Mouse (Mus musculus) fibroblast of lung, adult 2 months (primary cell): ENCODE measurements around the gene Capn1.
A peak's percentile ranks its signal among the peaks of the same experiment; 100 is the strongest.

Experiments
- DNase-seq: peaks from one replicate; pipeline ENCODE4 v3.0.0-alpha.2; 2011; ENCODE audit warnings: low read depth

Gene Capn1

DNA sequence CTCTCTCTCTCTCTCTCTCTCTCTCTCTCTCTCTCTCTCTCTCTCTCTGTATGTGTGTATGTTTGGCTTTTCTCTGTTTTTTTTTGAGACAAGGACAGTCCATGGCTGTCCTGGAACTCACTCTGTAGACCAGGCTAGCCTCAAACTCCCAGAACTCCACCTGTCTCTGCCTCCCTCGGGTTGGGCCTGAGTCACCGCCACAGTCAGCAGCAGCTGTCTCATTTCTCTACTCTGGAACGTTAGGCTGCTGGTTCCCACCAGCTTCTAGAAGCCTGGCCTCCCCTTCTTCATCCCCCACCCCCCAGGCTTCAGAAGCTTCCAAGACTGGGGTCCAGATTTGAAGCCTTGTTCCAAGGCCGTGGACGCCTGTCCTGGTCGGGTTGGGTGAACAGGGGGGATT, 26.1 kb downstream of the Capn1 start:
- DNase-seq: no peak

DNA sequence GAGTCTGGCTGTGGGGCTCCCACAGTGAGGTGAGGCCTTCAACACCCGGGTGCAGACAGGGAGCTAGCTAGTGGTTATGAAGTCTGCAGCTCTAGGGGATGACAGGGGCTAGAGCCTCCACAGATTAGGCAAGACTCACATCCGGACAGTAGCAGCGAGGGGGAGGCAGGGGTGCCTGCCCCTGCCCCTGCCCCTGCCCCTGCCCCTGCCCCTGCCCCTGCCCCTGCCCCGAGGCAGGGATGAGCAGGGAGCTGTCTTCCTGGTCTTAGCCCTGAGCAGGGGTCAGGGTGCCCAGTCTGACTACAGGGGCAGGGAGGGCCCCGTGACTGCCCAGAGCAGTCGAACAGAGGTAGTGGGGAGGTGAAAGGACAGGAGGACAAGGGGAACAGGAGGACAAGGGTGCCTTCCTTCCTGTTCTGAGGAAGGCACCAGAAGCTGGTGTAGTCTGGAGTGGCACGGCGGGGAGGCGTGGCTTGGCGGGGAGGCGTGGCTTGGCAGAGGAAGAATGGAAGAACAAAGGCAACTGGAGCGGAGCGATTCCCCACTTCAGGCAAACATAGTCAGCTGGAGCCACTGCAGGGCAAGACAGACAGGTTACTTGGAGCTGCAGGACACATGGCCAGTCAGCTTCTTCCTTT, 26.8 kb downstream of the Capn1 start:
- DNase-seq: no peak

DNA sequence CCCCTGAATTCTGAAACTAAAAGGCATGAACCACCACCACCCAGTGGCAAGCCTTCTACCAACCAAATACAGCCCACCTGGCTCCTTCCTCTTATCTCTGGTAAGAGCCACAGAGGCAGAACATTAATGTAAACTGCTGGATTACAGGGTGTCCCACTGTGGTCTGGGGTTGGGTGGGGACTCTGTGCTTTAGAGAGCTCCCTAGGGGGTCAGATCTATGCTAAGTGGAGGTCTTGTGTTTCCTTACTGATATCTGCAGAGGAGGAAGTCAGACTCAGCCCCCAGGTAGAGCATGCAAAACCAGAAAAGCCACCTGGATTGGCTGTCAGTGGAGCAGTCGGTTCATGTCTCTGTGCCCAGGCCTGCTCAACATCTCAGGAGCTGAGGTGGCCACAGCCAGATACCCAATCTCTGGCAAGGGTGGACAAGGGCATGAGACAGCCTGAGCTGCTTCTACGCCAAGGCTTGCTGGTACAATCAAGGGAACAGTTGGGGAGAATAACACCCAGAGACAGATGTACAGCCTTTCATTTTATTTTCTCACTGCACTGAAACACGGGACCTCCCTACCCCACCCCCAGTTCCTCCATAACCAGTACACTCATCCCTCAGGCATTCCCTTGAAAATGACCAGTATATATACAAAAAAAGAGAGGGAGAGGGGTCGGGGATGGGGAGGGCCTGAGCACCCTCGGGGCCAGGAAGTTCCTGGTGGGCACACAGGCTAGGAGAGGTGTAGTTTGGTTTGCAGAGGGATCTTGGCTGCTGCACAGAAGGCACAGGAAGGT, 27.5 kb downstream of the Capn1 start:
- DNase-seq: no peak

DNA sequence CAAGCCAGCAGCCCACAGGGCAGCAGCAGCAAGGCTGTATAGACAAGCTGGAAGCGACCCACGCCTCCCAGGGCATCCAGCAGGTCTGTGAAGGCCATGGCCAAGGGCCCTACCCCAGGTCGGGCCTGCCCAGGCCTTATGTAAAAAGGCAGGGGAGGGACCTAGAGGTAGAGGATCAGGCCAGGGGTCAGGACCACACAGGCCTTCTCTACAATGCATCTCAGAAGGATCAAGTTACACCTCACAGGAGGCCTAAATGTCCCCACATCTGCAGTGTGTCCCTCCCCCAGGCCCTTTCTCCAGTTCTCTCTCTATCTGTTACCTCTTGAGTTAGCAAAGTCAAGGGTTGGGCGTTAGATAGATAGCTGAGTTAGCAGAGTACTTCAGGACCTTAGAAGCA, 29.7 kb downstream of the Capn1 start, which contains the start of gene Slc22a20:
Gene Slc22a20, minus strand, starts transcription at position 101 of the 400 bp plus-strand sequence.
- no peak for DNase-seq

DNA sequence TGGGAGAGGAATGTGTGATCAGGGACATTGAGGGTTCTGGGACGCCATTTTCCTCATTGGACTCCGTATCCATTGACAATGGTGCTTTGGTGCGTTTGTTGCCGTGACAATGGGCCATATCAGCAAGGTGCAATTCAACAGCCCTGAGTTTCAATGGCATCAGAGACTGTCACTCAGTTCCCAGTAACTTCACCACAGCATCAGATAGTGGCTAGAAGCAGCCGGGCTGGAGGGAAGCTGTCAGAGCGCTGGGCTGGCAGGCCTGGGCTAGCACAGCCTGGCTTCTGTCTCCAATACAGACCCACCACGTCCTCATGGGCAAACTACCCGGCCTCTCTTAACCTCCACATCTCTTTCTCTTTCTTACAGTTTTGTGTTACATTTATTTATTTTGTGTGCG, 35.2 kb downstream of the Capn1 start:
- no peak for DNase-seq

DNA sequence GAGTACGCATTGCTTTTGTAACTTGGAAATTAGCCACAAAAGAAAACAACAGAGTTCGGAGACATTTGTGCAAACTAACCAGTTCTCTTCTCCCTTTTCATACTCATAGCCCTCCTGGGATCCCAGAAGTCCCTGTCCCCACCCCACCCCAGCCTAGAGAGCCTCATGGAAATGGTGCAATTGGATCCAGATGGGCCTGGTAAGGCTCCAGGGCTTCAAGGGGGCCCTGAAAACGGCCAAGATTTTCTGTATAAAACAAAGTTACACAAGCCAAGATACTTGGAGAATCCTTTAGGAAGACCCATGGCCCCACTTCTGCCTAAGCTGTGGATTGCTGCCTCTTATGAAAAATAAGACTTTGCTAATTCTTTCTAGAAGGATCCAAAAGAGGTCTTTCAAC, 38.0 kb downstream of the Capn1 start:
- DNase-seq: no peak

DNA sequence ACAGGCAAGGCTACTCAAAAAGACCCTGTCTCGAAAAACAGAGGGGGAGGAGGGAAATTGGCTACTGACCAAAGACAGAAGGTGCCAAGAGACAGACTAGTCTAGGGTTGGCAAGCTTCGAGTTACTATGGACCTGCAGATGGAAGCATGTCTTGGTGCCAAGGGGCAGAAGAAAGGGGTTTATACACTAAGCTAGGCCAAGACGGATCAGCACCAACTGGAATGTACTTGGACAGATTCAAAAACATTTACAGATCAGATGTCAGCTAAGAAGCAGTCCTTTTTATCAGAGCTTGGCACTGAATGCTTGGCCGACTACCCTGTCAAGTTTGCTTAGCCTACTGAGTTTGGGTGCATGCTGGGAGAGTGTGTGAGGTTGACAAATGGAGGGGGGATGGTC, 40.0 kb downstream of the Capn1 start:
- no peak for DNase-seq

DNA sequence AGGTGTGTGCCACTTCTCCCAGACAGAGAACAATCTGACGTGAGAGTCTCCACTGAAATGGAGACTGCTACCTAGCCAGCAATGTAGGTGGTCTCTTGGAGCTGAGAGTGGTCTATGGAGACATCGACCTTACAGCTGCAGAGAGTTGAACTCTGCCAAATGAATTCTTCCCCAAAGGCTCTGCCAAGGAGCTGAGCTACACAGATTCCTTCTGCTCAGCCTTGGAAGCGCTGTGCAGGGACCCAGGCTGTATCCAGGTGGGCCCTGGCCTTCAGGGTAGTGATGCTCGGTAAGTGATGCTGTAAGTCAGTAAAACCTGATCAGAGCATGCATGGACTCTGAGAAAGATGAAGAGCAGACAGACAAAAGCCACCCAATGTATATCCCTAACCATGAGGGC, 40.6 kb downstream of the Capn1 start:
- DNase-seq: no peak

DNA sequence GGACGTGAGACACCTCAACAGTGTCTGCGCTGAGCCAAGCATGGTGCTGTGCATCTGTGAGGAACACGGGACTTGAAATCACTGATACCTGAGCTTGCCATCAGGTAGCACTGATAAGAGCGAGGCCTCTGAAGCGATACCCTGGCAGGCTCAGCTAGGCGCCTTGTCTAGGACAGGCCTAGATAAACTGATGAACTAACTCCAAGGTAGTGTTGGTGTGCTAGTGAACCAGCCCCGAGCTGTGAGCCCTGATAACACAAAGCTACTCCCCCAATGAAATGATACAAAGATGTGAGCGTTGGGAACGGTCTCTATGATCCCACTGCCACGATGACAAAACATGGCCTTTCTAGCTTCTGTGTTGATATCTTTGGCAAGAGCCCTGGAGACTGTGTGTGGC, 48.0 kb downstream of the Capn1 start:
- no peak for DNase-seq

DNA sequence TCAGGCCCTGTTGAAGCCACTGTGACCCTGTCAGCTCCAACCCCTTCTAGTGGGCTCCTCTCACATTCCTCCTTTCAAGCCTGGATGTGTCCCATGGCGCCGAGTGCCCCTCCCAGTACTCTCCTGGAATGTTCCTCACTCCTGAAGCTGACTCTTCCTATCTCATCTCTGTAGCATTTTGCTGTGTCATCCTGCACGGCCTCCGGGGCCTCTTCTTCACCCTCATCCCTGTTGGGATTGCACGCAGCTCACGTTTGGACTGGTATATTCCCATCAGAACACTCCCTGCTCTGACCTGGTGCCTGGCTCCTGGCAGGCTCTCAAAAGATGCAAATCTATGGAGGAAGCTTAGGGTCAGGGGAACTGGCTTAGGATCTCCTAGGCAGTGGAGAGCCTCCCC, 48.9 kb downstream of the Capn1 start:
- no peak for DNase-seq

DNA sequence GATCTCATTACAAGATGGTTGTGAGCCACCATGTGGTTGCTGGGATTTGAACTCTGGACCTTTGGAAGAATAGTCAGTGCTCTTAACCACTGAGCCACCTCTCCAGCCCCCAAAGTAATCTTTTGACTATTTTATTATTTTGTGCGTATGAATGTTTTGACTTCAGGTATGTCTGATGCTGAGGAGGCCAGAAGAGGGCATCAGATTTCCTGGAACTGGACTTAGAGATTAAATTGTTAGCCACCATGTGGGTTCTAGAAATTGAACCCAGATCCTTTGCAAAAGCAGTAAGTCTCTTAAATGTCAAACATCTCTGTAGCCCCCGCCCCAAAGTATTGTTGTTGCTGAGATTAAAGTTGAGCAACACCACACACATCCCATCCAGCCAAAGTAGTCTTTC, 49.8 kb downstream of the Capn1 start:
- no peak for DNase-seq

DNA sequence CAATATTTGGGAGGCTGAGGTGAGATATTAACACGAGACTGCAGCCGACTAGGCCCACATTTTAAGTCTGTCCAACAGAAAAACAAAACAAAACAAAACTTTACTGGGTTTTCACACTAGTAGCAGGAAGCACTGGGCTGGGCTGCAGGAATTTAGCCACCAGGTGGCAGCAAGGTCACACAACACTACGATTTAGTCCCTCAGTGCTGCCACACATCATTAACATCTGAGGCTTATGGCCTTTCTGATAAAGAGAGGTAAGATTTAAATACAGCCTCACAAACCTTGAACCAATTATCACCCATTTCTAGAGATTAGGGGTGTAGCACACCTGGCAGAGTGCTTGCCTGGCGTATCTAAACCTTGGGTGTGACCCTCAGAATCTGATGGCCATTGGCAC, 50.4 kb downstream of the Capn1 start:
- peak; percentile 62 for DNase-seq

DNA sequence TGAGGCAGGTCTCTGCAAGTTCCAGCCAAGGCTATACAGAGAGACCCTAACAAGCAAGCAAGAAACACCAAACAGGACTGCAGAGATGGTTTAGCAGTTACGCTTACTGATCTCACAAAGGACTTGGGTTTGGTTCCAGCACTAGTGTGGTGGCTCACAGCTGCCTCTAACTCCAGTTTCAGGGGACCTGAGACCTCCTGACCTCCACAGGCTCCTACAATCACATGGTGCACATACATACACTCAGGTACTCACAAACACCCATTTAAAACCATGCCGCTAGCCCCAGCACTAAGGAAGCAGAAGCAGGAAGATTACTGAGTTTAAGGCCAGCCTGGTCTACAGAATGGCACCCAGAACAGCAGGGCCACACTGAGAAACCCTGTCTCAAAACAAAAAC, 50.9 kb downstream of the Capn1 start:
- DNase-seq: no peak

DNA sequence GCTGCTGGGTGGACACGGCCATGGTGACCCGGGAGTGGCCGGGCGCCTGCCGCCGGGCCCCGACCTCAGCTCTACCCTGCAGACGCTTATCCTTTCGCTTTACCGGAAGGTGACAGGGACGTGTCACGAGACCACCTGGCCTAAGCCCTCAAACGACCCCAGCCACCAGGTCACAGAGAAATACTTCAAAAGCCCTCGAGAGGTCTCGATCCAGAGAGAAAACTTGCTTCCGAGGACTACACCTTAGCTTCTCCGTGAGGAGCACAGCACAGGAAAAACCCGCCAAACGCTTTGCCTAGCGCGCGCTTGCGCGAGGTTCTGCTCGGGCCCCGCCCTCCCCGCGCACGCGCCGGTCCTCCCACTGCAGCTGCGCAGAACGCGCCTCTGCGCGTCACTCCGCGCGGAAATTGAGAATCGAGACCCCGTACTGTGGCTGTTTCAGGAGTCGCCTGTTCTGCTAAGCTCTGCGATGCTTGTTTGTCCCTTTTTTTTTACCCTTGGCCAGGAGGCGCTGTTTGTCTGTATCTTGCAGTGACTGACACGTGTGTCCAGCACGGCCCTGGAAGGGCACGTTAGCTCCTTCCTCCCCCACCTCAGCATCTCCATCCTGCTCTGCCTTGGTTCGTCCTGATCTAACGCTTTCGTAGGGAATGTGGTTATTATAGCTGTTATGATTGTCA, 51.7 kb downstream of the Capn1 start, which contains the start of gene Pola2:
Gene Pola2, minus strand, starts transcription at position 320 of the 680 bp plus-strand sequence.
- no peak for DNase-seq

DNA sequence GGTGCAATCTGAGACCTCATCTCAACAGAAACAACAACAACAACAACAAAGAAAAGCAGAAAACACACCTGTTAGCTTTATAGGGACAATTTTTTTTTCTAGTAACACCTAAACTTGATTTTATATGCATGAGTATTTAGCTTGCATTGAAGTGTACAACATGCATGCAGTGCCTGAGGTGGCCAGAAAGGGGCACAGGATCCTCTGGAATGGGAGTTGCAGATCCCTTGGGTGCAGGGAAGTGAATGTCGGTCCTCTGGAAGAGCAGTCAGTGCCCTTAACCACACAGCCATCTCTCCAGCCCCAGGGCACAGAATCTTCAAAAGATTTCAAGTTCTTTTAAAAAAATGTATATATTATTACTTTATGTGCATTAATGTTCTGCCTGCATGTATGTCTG, 53.0 kb downstream of the Capn1 start:
- no peak for DNase-seq

DNA sequence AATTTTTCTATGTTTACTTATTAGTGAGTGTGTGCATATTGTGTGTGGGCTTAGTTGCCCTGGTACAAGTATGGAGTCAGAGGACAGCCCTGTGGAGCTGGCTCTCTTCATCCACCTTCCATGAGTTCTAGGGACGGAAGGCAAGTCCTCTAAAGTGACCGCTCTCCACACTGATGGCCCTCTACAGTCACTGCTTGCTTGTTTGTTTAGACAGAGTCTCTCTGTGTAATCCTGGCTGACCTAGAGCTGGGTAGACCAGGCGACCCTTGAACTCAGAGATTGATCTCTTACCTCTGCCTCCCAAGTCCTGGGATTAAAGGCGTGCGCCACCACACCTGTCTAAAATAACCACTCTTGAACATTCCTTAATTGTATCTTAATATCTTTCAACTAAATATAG, 58.3 kb downstream of the Capn1 start:
- DNase-seq: no peak

DNA sequence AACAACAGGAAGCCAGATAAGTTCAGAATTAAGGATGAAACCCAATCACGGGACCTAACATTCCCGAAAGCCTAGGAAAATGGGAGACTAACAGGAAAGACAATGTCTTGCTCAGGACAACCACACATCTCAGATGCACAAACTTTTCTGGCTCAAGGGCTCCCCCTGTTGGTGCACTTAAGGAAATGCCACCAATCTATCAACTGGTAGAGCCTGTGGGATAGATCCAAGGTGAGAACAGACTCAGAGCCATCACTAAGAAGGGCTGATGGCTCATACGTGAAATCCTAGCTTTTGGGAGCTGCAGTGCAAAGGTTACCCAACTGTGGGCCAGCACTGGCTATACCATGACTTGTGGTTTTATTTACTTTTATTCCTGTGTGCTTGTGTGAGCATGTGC, 59.0 kb downstream of the Capn1 start:
- peak; percentile 73 for DNase-seq

DNA sequence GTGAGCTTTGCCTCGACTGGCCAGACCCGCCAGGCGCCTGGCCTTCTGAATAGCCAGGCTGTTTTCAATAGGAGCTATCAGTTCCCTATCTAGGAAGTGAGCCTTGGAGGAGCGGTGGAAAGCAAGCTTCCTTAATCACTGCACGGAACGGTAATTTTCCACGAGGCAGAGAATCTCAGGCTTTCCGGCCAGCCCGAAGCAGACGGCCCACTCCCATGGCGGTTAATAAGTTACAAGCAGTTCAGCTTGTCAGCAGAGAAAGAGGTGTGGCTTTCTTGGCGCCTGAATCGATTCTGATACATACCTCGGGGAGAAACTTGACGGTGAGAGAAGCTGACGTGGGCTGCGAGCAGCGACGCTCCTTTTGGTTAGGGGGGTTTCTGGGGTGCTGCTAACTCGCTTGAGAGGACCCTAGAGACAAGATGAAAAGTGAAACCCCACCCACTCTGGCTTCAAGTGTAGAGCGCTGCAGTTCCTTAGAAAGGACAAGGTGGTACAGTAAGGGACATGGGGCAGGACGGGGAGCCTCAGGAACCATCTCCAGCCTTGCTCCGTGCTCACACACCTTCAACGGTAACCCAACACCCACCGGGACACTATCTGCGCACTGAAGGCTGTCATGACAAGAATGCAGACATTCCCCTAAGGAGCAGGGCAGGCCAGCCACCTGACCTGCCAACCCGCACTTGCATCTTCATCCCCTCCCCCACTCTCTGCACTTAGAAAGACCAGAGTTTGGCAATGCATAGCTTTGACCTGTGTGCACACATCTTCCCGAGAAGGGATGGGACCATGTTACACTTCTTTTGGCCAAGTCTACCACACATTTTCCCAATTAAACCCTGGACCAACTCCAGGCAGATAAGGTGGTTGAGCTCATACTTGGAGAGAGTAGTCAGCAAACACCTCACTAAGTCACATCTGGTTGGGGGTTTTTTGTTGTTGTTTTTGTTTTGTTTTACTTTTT, 59.7 kb downstream of the Capn1 start:
- no peak for DNase-seq

DNA sequence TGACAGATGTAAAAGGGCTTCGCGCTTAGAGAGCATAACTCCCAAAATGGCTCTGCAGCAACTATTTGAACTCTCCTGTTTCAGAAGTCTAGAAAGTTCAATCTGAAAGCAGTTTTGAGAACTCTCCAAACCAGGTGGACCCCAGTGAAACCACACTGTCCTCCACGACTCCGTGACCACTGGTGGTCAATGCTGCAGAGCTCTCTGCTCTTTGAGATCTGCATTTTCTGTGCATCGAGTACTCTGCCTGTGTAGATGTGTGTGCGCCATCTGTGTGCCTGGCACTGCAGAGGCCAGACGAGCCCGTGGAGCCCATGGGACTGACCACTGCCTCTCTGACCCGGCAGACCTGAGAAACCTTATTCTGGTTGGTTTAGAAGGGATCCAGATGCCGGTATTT, 60.8 kb downstream of the Capn1 start:
- no peak for DNase-seq

DNA sequence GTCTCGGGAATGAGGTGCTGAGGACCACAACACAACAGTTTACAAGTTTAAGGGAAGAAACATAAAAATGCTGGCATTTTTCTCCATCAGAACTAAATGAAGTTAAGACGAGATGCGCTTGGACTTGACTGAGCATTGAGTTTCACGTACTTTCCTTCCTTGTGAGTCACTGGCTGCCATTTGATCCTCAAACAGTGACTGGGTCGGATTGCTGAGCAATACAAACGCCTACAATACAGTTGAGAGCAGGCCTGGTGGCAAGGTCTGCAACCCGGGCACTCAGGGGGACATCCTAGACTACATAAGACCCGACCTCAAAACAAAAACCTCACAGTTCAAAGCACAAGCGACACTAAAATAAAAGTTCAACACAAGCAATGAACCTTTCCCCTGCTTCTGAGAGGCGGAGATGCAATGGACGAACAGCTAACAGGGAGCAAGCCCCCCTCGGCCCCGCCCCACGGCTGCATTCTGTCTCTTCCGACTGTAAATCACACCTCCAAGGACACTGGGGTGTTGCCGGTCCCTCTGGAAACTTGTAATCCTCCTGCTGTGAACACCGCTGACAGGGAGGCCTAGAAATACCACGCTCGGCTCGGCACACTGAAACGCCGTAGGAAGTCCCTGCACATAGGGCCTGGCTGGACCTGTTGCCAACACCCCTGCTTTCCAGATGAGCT, 61.5 kb downstream of the Capn1 start:
- DNase-seq: no peak

DNA sequence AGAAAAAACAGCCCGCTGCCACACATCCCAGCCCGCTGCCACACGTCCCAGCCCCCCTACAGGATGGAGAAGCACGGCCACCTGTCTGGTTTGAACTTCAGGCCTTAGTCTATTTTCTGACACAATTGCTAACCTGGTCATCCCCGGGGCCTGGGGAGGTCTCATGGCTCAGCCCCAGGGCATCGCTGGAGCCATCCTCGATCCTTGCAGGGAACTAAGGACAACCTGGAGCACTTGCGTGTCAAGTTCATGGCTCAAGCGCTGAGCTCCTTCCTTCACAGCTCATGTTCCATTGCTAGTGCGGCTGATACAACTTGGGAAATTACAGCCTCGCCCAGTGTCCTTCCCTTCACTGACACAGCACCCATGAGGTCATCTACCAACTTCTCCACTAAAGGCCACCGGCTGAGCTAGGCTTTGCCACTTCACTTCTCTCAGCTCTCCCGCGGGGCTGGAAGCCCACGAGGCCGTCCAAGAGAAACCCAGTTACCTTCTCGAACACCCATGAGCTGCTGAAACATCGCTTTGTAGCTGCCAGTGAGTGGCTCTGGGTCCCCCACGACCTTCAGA, 62.4 kb downstream of the Capn1 start:
- no peak for DNase-seq
